Mouse (Mus musculus): ENCODE data around the gene Bnip1. TPM values are rescaled to one million over a fixed set of nuclear protein-coding genes. Genes with fewer than 3 reads are reported as not detected.

Bnip1 gene
- polyA plus RNA-seq, 1 experiment: 24.5 TPM

DNA sequence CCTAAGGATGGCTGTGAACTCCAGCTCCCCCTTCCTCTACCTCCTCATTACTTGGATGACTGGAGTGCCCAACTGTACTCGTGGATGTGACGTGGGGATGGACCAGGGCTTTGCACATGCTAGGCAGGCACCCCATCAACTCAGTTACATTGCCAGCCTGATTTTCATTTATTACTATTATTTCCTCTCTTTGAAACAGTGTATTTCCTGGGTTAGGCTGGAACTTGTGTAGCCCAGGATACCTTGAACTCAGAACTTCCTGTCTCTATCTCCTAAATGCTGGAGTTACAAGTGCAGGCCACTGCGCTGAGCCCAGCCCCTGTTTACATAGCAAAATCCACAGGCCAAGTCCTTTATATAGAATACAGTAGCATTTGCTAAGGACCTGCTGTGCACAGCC is 22.0 kb downstream of the Bnip1 start:
- Histone ChIP-seq H3K36me3 (ENCODE audit: control insufficient read depth, insufficient read depth, low read length) (no peaks in the 10 kb centered on the region), H3K4me1 (replicated peaks; ENCODE audit: control insufficient read depth, insufficient read depth, low read length) (no peaks in the 10 kb centered on the region), H3K27me3 (ENCODE audit: control insufficient read depth, insufficient read depth, low read length) (no peaks in the 10 kb centered on the region), H3K4me3 (ENCODE audit: control insufficient read depth, insufficient read depth, low read length) (no peak overlapping the region), H3K27ac (ENCODE audit: control insufficient read depth, insufficient read depth, low read length) (no peak overlapping the region)
- 91% methylated on average over 3 of the region's 3 CpGs for WGBS
- DNase-seq: no peak
- TF ChIP-seq POLR2A (IDR thresholded peaks at IDR 0.05; ENCODE audit: control insufficient read depth, extremely low read depth, insufficient read depth, low read length, poor library complexity): no peak
- TF ChIP-seq CTCF (IDR thresholded peaks at IDR 0.05; ENCODE audit: borderline replicate concordance, control insufficient read depth, extremely low read depth, insufficient read depth, low read length, poor library complexity): no peak

GRCm38 (mm10) chr17:26812607-26813006 is 31.7 kb downstream of the Bnip1 start:
- no peak for DNase-seq
- TF ChIP-seq POLR2A (IDR thresholded peaks at IDR 0.05; ENCODE audit: control insufficient read depth, extremely low read depth, insufficient read depth, low read length, poor library complexity) (no peak), CTCF (IDR thresholded peaks at IDR 0.05; ENCODE audit: borderline replicate concordance, control insufficient read depth, extremely low read depth, insufficient read depth, low read length, poor library complexity) (no peak)
- H3K36me3 ChIP-seq (ENCODE audit: control insufficient read depth, insufficient read depth, low read length): no peaks in the 10 kb centered on the region
- peaks cover 4% of the 10 kb centered on the region for H3K4me1 ChIP-seq (replicated peaks; ENCODE audit: control insufficient read depth, insufficient read depth, low read length)
- no peak overlapping the region for H3K4me3 ChIP-seq (ENCODE audit: control insufficient read depth, insufficient read depth, low read length)
- 72% methylated on average over 2 of the region's 2 CpGs for WGBS
- no peaks in the 10 kb centered on the region for H3K27me3 ChIP-seq (ENCODE audit: control insufficient read depth, insufficient read depth, low read length)
- H3K27ac ChIP-seq (ENCODE audit: control insufficient read depth, insufficient read depth, low read length): no peak overlapping the region

DNA sequence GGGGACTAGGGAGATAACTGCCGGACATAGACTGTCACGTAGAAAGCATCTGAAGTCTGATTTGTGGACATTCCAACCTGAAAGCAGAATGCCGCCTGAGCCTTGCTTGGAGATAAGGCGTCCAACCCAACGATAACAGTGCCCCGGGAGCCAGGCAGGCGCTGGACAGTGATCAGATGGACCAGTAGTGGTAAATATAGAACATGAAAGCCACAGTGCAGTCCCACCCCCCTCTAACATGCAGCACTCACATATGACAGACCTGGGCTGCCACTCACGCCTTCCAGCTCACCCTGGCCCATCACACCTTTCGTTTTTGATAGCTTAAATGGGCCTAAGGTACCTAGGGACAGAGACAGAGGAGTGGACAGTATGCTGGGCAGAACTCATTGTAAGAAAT is 32.6 kb downstream of the Bnip1 start:
- DNase-seq: no peak
- H3K4me1 ChIP-seq (replicated peaks; ENCODE audit: control insufficient read depth, insufficient read depth, low read length): peaks cover 4% of the 10 kb centered on the region
- no peak overlapping the region for H3K4me3 ChIP-seq (ENCODE audit: control insufficient read depth, insufficient read depth, low read length)
- H3K27me3 ChIP-seq (ENCODE audit: control insufficient read depth, insufficient read depth, low read length): no peaks in the 10 kb centered on the region
- 91% methylated on average over 9 of the region's 9 CpGs for WGBS
- no peak for TF ChIP-seq CTCF (IDR thresholded peaks at IDR 0.05; ENCODE audit: borderline replicate concordance, control insufficient read depth, extremely low read depth, insufficient read depth, low read length, poor library complexity)
- TF ChIP-seq POLR2A (IDR thresholded peaks at IDR 0.05; ENCODE audit: control insufficient read depth, extremely low read depth, insufficient read depth, low read length, poor library complexity): no peak
- H3K36me3 ChIP-seq (ENCODE audit: control insufficient read depth, insufficient read depth, low read length): no peaks in the 10 kb centered on the region
- H3K27ac ChIP-seq (ENCODE audit: control insufficient read depth, insufficient read depth, low read length): no peak overlapping the region

- no peaks in the 10 kb centered on the region for H3K36me3 ChIP-seq (ENCODE audit: control insufficient read depth, insufficient read depth, low read length)
- H3K4me3 ChIP-seq (ENCODE audit: control insufficient read depth, insufficient read depth, low read length): no peak overlapping the region
- H3K27me3 ChIP-seq (ENCODE audit: control insufficient read depth, insufficient read depth, low read length): no peaks in the 10 kb centered on the region
- peaks cover 4% of the 10 kb centered on the region for H3K4me1 ChIP-seq (replicated peaks; ENCODE audit: control insufficient read depth, insufficient read depth, low read length)
- no peak for DNase-seq
- TF ChIP-seq POLR2A (IDR thresholded peaks at IDR 0.05; ENCODE audit: control insufficient read depth, extremely low read depth, insufficient read depth, low read length, poor library complexity) (no peak), CTCF (IDR thresholded peaks at IDR 0.05; ENCODE audit: borderline replicate concordance, control insufficient read depth, extremely low read depth, insufficient read depth, low read length, poor library complexity) (no peak)
- WGBS: 22% methylated on average over 6 of the region's 6 CpGs
- H3K27ac ChIP-seq (ENCODE audit: control insufficient read depth, insufficient read depth, low read length): no peak overlapping the region
These were observed 35.9 kb downstream of the Bnip1 start for GRCm38 (mm10) chr17:26816810-26817209.

- Histone ChIP-seq H3K27ac (ENCODE audit: control insufficient read depth, insufficient read depth, low read length) (no peak overlapping the region), H3K27me3 (ENCODE audit: control insufficient read depth, insufficient read depth, low read length) (no peaks in the 10 kb centered on the region), H3K4me3 (ENCODE audit: control insufficient read depth, insufficient read depth, low read length) (no peak overlapping the region), H3K4me1 (replicated peaks; ENCODE audit: control insufficient read depth, insufficient read depth, low read length) (peaks cover 4% of the 10 kb centered on the region), H3K36me3 (ENCODE audit: control insufficient read depth, insufficient read depth, low read length) (no peaks in the 10 kb centered on the region)
- DNase-seq: no peak
- no peak for TF ChIP-seq POLR2A (IDR thresholded peaks at IDR 0.05; ENCODE audit: control insufficient read depth, extremely low read depth, insufficient read depth, low read length, poor library complexity)
- no peak for TF ChIP-seq CTCF (IDR thresholded peaks at IDR 0.05; ENCODE audit: borderline replicate concordance, control insufficient read depth, extremely low read depth, insufficient read depth, low read length, poor library complexity)
These were observed 36.9 kb downstream of the Bnip1 start for GRCm38 (mm10) chr17:26817776-26818175.

GRCm38 (mm10) chr17:26826131-26826530 is 45.3 kb downstream of the Bnip1 start:
- TF ChIP-seq POLR2A (IDR thresholded peaks at IDR 0.05; ENCODE audit: control insufficient read depth, extremely low read depth, insufficient read depth, low read length, poor library complexity): no peak
- no peak for TF ChIP-seq CTCF (IDR thresholded peaks at IDR 0.05; ENCODE audit: borderline replicate concordance, control insufficient read depth, extremely low read depth, insufficient read depth, low read length, poor library complexity)
- H3K4me1 ChIP-seq (replicated peaks; ENCODE audit: control insufficient read depth, insufficient read depth, low read length): no peaks in the 10 kb centered on the region

DNA sequence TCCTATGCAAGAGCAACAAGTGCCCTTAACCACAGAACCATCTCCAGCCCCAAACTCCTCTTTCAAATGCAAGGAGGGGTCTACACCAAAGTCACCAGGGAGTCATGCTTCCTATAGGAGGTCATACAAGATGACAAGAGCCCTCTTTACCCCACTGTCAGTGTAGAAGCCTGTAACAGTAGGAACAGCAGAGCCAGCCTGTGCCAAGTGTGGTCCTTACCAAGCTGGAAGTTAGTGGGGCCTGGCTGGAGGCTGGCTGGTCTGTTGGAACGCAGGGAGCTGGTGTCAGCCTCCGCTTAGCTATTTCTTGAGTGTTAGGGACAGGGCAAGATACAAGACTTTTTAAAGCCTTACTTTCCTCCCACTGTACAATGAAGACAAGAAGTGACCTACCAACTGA is 52.9 kb downstream of the Bnip1 start:
- 84% methylated on average over 2 of the region's 2 CpGs for WGBS
- no peak for TF ChIP-seq POLR2A (IDR thresholded peaks at IDR 0.05; ENCODE audit: control insufficient read depth, extremely low read depth, insufficient read depth, low read length, poor library complexity)
- TF ChIP-seq CTCF (IDR thresholded peaks at IDR 0.05; ENCODE audit: borderline replicate concordance, control insufficient read depth, extremely low read depth, insufficient read depth, low read length, poor library complexity): no peak
- H3K27me3 ChIP-seq (ENCODE audit: control insufficient read depth, insufficient read depth, low read length): peaks cover 17% of the 10 kb centered on the region; the same call in 1 of the 2 replicates
- H3K4me3 ChIP-seq (ENCODE audit: control insufficient read depth, insufficient read depth, low read length): no peak overlapping the region
- H3K4me1 ChIP-seq (replicated peaks; ENCODE audit: control insufficient read depth, insufficient read depth, low read length): no peaks in the 10 kb centered on the region
- H3K27ac ChIP-seq (ENCODE audit: control insufficient read depth, insufficient read depth, low read length): no peak overlapping the region
- no peak for DNase-seq
- H3K36me3 ChIP-seq (ENCODE audit: control insufficient read depth, insufficient read depth, low read length): no peaks in the 10 kb centered on the region

More at GRCm38 (mm10) chr17:26826131-26826530, 45.3 kb downstream of the Bnip1 start:
- no peak for DNase-seq
- no peak overlapping the region for H3K4me3 ChIP-seq (ENCODE audit: control insufficient read depth, insufficient read depth, low read length)
- H3K27ac ChIP-seq (ENCODE audit: control insufficient read depth, insufficient read depth, low read length): no peak overlapping the region
- 74% methylated on average over 17 of the region's 17 CpGs for WGBS
- H3K36me3 ChIP-seq (ENCODE audit: control insufficient read depth, insufficient read depth, low read length): no peaks in the 10 kb centered on the region
- peaks cover 3% of the 10 kb centered on the region; the same call in 1 of the 2 replicates for H3K27me3 ChIP-seq (ENCODE audit: control insufficient read depth, insufficient read depth, low read length)

All from thymus, adult 2 months (tissue).